Mouse (Mus musculus): Measurements from ENCODE around the gene Ndufa13.
A peak's percentile ranks its signal among the peaks of the same experiment; 100 is the strongest.

Ndufa13 gene

DNA sequence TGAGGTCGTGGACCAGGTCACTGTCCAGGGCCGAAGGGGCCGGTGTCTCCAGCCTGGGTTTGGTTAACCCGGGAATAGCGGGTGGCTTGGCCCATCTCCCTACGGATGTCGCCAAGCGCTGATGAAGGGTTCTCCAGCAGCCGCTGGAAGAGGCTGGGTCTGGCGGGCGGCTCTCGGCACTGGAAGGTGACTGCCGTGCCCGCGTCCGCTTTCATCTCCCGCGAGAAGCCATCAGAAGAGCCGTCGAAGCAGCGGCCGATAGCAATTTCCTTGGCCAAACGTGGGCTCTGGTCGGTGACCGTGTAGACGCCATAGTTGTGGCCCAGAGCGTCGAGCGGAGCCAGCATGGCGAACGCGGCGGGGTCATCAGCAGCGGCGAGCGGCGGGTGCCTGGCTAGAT lies 21.5 kb downstream of the Ndufa13 start:
- no peak for DNase-seq (ENCODE audit: low spot score)

DNA sequence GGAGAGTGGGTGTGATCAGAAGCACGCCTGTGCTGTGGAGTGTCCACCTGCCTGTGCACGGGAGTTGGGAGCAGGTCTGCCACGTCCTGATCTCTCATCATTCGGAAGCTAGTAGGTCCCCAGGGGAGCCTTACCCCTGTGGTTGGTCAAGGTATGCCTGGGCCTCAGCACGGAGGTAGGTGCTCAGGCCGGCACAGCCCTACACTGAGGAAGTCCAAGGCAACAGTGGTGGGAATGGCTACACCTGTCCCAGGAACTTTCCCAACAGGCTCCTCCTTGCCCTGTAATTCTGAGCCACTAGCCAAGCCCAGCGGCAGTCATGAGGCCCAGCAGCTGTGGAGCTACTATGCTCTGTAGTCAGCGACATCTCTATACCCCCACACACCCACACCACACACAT lies 22.7 kb downstream of the Ndufa13 start:
- DNase-seq (ENCODE audit: low spot score), result no peak

DNA sequence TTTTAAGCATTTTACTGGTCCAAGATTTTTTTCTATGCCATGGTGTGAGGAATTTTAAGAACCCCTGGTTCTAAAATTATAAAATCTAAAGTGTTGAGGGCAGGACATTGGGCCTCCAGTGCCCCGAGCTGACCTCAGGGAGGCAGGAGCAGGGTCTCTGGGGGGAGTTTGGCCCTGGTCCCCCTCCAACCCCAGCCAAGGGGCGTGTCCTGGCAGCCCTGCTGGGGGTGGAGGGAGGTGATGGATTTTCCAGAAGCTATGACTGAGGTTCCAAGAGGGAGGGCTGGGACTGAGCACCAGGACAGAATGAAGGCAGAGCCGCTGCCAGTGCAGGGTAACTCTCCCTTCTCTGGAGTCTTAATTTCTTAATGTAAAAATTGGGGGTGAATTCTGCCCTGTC lies 24.4 kb downstream of the Ndufa13 start:
- DNase-seq (ENCODE audit: low spot score), result no peak

DNA sequence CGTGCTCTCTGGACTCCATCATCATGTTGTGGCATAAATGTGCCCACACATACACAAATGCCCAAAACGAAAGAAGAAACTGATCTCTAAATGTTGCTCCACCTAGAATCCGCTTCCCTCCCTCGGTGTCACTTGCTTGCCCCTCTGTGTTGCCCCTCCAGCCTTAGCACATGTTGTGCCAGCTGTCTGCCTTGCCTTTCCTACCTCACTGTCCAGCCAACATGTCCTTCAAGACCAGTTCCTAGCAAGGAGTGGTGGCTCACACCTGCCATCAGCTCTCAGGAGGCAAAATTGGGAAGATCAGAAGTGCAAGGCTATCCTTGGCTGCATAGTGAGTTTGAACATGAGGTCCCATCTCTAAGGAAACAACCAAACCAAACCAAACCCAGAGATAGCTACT lies 25.0 kb downstream of the Ndufa13 start:
- no peak for DNase-seq (ENCODE audit: low spot score)

DNA sequence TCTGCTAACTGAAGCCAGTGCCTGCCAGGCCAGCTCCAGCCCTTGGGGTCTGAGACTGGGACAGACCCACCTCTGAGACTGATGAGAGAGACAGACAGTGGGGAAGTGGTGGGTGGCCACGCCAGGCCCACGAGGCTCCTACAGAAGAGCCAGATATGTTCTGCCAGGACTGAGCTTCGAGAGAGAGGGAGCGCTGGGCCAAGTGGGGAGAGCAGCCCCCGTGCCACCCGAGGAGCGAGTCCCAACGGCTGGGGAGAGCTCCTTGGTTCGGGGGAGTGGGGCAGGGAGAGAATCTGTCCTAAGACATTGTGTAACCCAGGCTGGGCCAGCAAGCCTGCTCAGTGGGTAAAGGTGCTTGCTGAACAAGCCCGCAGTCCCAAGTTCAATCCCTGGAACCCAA lies 25.4 kb downstream of the Ndufa13 start:
- DNase-seq (ENCODE audit: low spot score), result no peak

DNA sequence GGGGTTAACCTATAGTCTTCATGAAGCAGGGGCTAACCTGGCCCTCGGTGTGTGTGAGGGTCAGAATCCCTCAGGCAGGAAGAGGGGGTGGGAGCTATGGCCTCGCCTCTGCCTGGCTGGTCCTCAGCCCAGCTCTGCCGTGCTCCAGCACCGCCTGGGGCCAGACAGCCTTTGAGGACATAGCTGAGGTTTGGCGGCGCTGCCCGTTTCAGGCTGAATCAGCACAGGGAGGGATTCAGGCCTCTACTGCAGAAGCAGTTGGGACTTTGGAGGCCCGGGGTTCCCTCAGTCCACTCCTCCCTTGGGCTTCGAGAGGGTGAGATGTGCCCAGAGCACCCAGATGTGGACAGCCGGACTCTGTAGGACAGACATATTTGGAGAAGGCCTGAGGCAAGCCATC lies 26.3 kb downstream of the Ndufa13 start:
- DNase-seq (ENCODE audit: low spot score), result no peak

DNA sequence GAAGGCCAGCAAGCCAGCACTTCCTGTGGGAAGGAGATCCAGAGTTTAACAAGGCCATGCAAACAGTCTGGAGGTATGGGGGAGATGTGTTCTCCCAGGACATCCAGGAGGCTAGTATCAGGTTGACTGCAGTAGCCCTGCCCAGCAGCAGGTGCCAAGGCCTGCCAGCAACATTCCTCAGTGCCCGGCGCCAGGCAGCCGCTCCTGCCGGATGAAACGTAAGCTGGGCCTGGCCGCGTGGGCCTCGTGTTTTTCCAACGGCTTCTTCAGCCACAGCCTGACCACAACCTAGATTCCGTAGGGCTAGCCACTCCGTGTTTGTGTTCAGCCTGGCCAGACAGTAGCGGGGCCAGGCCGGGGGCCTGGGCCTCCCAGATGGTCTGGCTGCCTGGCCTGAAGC lies 27.7 kb downstream of the Ndufa13 start:
- DNase-seq (ENCODE audit: low spot score), result no peak

DNA sequence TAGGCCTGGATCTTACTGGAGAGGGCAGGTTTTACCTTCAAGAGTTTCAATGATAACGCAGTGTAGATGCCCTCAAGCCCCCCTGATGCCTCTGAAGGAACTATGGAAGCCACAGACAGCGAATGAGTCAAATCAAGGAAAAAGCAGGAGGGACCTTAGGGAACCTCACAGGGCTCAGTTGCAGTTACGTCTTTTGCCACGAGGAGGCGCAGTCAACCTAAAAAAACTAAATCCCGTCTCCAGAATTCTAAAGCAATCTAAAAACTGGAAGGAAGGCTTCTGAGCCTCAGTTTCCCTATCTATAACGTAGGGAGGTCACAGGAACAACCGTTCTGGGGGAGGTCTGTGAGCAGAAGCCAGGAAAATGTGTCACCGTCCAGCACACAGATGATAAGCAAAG lies 28.2 kb downstream of the Ndufa13 start:
- peak; percentile 84 for DNase-seq (ENCODE audit: low spot score)

DNA sequence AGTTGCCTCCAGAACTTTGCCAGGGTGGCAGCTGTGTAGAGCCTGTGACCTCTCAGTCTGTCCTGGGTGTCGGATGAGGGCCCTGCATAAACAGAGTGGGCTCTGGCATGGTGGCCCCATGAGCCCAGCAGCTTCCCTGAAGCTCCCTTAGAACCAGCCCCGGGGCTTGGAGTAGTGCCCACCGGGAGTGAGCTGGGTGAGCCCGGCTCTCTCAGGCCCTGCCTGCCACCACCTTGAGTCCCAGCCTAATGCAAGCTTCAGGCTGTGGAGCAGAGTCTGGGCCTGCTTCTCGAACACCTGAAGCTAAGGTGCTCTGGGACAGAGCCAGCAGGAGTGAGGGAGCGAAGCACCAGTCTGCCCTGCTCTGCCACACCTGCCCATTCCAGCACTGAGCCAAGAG lies 31.5 kb downstream of the Ndufa13 start:
- no peak for DNase-seq (ENCODE audit: low spot score)

DNA sequence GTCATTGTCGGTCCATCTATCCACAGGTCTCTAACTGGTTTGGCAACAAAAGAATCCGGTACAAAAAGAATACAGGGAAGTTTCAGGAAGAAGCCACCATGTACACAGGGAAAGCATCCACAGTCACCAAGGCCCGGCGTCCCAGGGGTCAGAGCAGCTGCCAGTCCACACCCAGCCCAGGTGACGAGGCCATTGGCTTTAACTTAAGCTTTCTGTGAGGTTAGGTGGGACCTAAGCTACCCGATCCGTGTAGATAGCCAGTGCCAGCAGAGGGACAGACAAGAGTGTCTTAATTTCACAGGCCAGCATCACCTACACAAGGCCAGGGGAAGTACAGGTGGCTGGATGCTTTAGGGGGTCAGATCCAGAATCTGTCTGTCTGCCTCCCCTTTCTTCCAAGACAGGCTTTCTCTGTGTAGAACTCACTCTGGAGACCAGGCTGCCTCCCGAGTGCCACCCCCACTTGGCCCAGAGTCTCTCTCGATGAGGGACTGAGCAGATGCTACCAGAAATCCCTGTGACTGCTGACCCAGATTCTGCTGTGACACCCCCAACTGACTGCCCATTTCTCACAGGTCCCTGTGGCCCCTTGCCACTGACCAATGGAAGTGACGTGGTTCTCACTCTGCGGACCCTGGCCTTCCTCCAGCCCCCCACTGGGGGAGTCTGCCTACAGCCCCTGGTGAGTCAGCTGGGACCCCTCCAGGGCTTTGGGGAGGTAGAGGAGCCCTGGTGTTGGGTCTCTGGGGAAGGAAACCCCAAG lies 32.2 kb downstream of the Ndufa13 start:
- no peak for DNase-seq (ENCODE audit: low spot score)

DNA sequence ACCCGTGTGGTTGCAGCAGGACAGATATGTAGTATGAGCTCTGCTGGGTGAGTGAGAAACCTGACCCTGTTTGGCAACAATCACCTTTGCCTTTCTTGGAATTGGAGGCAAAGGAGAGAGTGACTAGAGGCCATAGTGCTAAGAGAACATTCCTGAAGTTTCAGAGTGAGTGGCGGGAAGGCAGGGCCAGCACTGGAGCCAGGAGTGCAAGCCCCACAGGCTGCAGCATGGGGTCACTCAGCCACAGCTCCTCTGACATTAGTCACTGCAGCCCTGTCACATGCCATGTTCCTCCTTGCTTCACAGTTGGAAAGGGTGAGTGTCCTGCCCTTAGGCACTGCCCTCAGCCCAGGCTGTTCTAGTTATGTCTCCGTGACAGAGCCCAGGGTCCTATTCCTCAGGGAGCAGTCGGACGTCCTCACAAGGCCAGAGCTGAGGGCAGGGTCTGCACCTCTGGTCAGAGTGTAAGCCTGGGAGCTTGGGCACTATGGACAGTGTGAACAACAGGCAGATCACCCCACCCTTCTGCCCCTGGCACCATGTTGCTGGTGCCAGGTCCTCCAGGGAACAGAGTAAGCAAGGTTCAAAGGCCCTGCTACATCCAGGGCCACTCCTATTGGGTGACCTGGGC lies 34.5 kb downstream of the Ndufa13 start:
- DNase-seq (ENCODE audit: low spot score), result peak; percentile 86

DNA sequence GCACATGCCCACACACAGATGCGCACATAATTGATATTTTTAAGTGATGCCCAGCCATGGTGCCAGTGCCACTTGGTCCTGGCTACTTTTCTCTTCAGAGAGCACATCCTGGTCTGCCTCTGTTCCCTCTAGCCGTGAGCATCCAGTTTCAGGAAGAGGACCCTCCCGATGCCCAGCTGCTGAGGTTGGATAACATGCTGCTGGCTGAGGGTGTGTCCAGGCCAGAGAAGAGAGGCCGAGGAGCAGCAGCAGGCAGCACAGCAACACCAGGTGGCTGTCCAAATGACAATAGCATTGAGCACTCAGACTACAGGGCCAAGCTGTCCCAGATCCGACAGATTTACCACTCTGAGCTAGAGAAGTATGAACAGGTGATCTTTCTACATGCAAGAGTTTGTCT lies 38.2 kb downstream of the Ndufa13 start:
- no peak for DNase-seq (ENCODE audit: low spot score)

DNA sequence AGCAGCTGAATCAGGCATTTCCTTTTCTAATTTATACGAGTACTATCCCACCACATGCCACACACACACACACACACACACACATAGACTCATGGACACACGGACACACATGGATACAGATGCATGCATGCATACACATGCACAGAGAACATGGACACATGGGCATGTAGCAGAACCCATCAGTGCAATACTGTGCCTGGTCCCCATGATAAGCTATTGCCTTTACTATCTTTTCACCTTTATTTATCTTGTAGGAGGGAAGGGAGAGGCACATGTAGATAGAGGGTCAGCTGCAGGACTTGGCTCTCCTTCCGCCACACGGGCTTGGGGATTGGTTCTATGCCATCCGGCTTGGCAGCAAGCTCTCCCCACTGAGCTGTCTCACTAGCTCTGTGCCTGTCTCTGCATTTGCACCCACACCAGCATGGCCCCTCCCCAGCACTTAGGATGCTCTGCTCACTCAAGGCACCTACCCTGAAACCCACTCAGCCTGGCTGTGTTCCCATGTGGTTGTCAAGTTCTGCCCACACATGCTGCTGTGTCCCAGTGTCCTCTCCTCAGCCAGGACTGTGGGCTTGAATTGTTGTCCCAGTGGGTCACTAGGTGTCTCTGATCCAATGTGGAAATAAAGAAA lies 38.9 kb downstream of the Ndufa13 start:
- no peak for DNase-seq (ENCODE audit: low spot score)

DNA sequence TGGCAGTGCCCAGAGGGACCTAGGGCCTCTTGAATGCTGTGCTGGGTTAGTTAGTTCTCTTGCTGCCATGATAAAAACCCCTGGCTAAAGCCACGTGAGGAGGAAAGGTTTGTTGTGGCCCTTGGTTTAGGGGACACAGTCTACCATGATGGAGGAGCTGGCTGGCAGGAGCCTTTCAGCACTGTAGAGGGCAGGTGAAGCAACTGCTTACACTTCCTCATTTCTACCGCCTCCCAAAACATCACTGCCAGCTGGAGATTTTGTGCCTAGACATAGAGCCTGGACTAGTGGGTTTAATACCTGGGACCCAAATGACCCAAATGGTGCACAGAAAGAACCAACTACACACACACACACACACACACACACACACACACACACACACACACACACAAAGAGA lies 41.1 kb downstream of the Ndufa13 start:
- DNase-seq (ENCODE audit: low spot score), result no peak

DNA sequence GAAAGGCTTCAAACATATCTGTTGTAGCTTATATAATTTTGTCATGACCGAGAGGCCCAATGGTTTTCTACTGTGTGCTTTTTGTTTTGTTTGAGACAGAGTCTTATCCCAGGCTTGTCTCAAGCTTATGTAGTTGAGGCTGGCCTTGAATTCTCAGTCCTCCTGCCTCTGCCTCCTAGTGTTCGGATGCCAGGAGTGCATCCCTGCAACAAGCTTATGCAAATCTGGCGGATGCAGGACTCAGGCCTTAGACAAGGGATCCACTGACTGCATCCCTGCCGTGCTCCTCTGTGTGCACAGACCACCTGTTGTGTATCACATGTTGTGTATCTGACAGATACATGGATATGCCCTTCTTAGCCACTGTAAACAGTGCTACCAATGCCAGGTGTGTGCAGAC lies 41.6 kb downstream of the Ndufa13 start:
- no peak for DNase-seq (ENCODE audit: low spot score)

DNA sequence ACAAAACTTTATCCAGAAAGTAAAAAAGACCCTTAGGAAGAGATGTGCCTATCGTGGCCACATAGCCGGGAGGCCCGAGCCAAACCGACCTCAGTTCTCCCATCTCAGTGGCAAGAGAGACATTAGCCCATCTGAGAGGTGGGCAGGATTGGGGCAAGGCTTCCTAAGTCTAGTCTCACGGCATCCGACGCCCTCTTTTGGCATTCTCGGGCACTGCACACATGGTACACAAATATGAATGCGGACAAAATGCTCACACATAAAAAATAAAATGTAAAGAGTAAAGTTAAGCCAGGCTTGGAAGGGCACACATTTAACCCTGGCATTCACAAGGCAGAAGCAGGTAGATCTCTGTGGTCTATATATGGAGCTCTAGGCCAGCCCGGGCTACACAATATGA lies 48.5 kb downstream of the Ndufa13 start:
- DNase-seq (ENCODE audit: low spot score), result no peak

DNA sequence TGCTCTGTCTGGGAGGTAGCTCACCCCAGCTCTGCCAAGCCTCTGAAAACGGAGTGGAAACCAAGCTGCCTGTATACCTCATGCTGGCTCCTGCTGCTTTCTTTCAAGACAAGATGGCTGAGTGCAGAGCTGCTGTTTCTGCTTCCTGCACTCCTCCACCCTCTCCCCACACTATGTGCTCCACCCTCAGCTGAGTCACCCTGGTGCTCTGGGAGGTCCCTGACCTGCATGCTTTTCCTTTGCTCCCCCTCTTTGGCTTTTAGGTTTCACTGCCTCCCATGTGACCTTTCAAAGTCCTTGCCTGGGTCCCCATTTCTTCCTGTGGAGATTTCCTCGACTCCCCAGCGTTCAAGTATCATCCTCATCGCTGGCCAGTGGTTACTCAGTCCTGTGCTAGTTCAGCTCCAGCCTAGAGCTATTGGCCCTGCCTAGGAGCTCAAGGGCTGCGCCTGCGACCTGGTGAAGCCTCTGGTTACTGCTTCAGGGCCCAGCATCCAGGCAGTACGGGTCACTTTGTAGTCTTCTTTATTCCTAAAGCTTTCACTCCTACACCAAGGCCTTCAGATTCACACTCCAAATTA lies 51.3 kb downstream of the Ndufa13 start:
- no peak for DNase-seq (ENCODE audit: low spot score)

DNA sequence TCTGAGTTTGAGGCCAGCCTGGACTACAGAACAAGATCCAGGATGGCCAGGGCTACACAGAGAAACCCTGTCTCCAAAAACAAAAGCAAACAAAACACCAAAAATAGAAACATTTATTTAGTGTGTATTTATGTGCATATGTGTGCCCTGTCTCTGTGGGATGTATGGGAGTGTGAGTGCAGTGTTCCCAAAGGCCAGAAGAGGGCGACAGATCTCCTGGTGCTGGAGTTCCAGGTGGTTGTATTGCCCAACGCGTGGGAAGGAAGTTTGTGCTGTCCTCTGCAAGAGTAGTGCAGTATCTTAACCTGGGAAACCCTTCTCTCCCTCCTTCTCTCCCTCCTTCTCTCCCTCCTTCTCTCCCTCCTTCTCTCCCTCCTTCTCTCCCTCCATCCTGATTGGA lies 52.5 kb downstream of the Ndufa13 start:
- DNase-seq (ENCODE audit: low spot score), result no peak

DNA sequence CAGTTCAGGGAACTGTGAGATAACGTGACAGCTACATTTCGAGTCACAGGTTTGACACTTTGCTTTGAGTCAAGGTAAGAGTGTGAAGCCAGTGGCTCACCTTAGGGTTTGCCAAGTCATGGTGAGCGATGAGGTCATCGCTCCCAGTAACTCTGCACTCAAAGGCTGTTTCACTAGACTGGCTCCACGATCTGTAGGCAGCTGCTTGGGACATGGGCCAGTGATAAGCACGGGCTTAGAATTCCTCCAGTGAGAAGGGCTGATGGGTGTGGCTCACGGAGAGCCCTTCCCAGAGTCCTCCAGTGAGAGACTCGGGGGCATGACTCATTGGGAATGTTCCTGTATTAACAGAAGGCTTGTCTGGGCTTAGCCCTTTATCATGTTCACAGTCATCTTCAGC lies 53.4 kb downstream of the Ndufa13 start:
- peak; percentile 49 for DNase-seq (ENCODE audit: low spot score)

DNA sequence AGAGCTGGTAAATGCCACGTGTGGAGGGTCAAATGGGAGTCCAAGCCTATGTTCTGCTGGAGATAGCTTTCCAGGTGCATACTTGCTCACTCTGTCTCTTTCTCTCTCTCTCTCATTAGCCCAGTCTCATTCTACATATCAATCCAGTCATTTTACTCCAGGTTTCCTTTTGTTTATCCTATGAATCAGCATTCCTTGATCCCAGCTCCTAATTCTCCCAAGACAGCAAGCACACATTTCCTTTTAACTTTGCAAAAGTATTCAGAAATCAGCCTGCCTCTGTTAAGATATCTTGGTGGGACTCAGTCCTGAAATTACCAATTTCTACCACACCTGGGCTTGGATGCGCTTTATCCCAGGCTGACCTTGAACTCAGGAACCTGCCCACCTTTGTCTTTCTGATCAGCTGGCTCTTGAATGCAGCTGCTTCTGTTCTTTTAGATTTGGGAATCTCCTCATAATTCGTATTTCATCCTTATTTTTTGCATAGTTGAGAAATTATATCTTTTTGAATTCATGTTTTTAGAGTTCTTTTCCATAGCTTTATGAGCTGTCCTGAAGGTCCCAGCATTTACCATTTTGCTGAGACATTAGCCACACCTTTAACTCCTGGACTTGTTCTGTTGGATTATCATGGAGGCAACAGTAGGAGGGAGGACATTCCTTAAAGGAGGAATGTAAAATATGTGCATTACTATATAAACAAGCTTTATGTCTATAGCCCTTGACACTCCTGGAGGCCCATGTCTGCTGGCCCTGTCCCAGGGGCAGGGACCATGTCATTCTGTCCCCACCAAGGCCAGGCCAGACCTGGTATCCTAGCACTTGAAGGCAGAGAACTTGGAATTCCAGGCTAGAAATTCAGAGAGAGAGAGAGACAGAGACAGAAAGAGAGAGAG lies 54.9 kb downstream of the Ndufa13 start:
- no peak for DNase-seq (ENCODE audit: low spot score)
